Mouse (Mus musculus) gastrocnemius, adult 2 months (tissue): ENCODE data around the gene Timm23. TPM values are rescaled to one million over a fixed set of nuclear protein-coding genes. Genes with fewer than 3 reads are reported as not detected.
A peak's percentile ranks its signal among the peaks of the same experiment; 100 is the strongest.

Experiments
- DNase-seq: peaks from one replicate; pipeline ENCODE4 v3.0.0; 2022
- H3K27ac ChIP-seq: fragments of 200-600 bp; 2 replicates; pipeline ENCODE4 v1.8.1; 2022; ENCODE audit warnings: mild to moderate bottlenecking
- H3K4me3 ChIP-seq: fragments of 200-600 bp; 2 replicates; pipeline ENCODE4 v1.8.1; 2022; ENCODE audit warnings: mild to moderate bottlenecking, moderate library complexity
- CTCF ChIP-seq: fragments of 200-600 bp; IDR thresholded peaks from 2 replicates; pipeline ENCODE4 v1.8.1; 2022; ENCODE audit warnings: antibody characterized with exemption, mild to moderate bottlenecking, moderate library complexity
- intact Hi-C: fragments of 180-260 bp; cut with DNase I; formaldehyde crosslinking; loops from one replicate; pipeline ENCODE4 v1.15.1; 2025
- total RNA-seq, 2 experiments: library from RNA; stranded (reverse); gene quantifications; 2 replicates each; pipeline ENCODE4 v1.2.3; 2021

The Timm23 gene
- total RNA-seq, 2 experiments from 2014 or later: 187 to 209 TPM

DNA sequence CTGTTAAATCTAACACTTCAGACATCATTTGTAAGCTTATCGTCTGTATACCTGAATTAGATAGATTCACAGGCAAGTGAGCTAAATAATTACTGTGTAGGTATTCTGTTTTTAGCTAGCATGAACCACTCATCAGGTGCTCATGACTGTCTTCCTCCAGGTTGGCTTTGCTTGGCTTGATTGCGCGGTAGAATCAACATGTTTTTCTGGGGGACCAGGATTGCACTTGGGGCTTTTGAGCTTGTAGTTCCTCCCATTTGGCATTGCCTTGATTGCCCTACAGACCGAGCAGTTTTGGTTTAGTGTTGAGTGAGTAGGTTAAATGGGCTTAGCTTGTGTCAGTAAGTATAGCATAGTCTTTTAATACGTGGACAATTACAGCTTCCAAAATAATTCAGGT lies 39.5 kb downstream of the Timm23 start:
- intact Hi-C loops: no loop called here
- H3K27ac ChIP-seq: no peak overlapping the region
- TF ChIP-seq CTCF: no peak
- DNase-seq: no peak
- H3K4me3 ChIP-seq: no peak overlapping the region

DNA sequence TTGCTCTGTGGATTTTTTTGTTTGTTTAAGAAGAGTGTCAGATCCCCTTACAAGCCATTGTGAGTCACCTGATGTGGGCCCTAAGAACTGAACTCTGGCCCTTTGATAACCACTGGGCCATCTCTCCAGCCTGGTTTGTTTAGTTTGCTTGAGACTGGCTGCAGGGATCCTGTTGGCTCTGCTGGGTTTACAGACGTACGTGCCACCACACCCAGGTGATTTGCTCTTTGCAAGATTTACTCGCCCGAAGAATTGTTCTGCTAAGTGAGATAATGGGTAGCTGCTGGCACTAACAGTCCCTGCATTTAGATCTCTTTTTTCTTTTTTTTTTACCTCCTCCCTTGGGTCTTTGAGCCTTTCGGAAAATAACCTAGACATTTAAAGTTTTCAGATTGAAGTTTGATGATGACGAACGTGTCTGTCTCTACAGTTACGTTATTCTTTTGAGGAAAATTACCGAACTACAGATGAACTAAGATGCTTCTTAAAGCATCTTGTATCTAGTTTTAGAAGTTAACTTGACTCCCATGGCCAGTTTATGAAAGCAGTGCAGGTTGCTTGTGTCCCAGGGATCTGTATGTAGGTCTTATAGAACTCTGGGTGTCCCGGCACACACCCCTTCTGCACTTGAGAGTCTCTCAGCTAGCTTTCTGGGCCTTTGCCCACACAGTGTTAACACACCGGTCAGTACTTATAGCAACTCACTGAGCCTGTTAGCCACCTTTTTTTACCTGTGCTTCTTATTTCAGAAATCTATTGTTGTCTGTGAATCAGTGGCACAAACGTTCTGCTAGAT lies 40.4 kb downstream of the Timm23 start:
- intact Hi-C loops: no loop called here
- no peak for TF ChIP-seq CTCF
- Histone ChIP-seq H3K27ac (peak overlapping the region; percentile 93), H3K4me3 (peak overlapping the region; percentile 77)
- no peak for DNase-seq

- intact Hi-C loops: no loop called here
- TF ChIP-seq CTCF: no peak
- no peak for DNase-seq
- Histone ChIP-seq H3K4me3 (peak overlapping the region; percentile 77), H3K27ac (peak overlapping the region; percentile 93)
These were observed 41.1 kb downstream of the Timm23 start for GRCm38 (mm10) chr14:32160563-32160962.

GRCm38 (mm10) chr14:32159690-32160246 lies 41.9 kb downstream of the Timm23 start, which contains the start of gene Ncoa4:
Gene Ncoa4, plus strand, starts transcription at chr14:32159865.
- peak within 1 kb of the TSS; percentile 77 for H3K4me3 ChIP-seq
- peak within 1 kb of the TSS; percentile 93 for H3K27ac ChIP-seq
- intact Hi-C loops: no loop called here
- peak; percentile 98 for DNase-seq
- peak; percentile 24; the same call in 1 of the 2 replicates for TF ChIP-seq CTCF

DNA sequence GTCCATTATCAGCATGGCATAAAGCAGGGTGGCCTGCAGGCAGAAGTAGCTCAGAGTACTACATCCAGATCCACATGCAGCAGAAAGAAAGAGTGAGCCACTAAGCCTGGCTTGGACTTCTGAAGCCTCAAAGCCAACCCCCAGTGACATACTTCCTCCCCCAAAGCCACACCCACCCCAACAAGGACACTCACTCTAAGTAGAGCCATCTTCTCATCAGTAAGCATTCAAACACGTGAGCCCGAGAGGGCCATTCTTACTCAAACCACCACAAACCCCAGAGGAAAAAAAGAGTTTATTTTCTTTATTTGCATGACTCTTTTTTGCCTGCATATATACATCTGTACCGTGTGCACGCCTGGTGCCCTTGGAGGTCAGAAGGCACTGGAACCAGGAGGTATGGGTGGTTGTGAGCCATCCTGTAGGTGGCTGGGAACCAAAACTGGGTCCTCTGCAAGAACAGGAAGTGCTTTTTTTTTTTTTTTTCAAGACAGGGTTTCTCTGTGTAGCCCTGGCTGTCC lies 42.5 kb downstream of the Timm23 start:
- DNase-seq: no peak
- intact Hi-C loops: no loop called here

GRCm38 (mm10) chr14:32154758-32155157 lies 46.9 kb downstream of the Timm23 start:
- intact Hi-C loops: no loop called here
- no peak for DNase-seq
- Histone ChIP-seq H3K4me3 (no peak overlapping the region), H3K27ac (no peak overlapping the region)
- TF ChIP-seq CTCF: no peak

More for the DNA sequence above, 42.5 kb downstream of the Timm23 start:
- no peak for TF ChIP-seq CTCF
- H3K27ac ChIP-seq: peak overlapping the region; percentile 93
- peak overlapping the region; percentile 77 for H3K4me3 ChIP-seq

- intact Hi-C loops: no loop called here
- Histone ChIP-seq H3K27ac (no peak overlapping the region), H3K4me3 (no peak overlapping the region)
- DNase-seq: no peak
- TF ChIP-seq CTCF: no peak
These were observed 48.5 kb downstream of the Timm23 start for GRCm38 (mm10) chr14:32153156-32153555.

- no peak for DNase-seq
- Histone ChIP-seq H3K27ac (no peak overlapping the region), H3K4me3 (no peak overlapping the region)
- intact Hi-C loops: no loop called here
- TF ChIP-seq CTCF: no peak
These were observed 49.3 kb downstream of the Timm23 start for GRCm38 (mm10) chr14:32152243-32152965.

DNA sequence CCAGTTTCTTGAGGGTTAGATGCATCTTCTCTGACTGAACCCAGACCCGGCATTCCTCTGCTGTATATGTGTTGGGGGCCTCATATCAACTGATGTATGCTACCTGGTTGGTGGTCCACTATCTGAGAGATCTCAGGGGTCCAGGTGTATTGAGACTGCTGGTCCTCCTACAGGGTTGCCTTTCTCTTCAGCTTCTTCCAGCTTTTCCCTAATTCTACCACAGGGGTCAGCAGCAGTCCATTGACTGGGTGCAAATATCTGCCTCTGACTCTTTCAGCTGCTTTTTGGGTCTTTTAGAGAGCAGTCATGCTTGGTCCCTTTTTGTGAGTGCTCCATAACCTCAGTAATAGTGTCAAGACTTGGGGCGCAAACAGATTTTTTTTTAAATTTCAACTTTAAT lies 50.8 kb downstream of the Timm23 start:
- Histone ChIP-seq H3K27ac (no peak overlapping the region), H3K4me3 (no peak overlapping the region)
- intact Hi-C loops: no loop called here
- no peak for DNase-seq
- TF ChIP-seq CTCF: no peak

DNA sequence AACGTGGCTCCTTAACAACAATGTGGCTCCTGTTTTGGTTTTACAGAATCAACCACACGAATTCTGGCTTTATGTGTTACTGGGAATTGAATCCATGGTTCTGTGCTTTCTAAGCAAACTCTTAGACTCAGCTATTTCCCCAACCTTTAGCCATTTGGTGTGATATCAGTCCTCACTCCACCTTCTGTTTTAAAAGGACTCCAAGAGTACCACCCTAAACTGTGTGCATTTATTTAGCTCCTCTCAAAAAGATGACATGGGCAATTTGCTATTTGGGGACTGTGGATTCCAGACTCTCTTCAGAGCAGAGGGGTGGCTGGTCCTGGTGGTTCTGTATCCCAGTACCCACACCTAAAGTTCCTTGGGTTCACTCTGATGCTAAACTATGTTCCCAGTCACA lies 55.1 kb downstream of the Timm23 start:
- no peak for TF ChIP-seq CTCF
- intact Hi-C loops: no loop called here
- no peak overlapping the region for H3K27ac ChIP-seq
- DNase-seq: no peak
- no peak overlapping the region for H3K4me3 ChIP-seq

DNA sequence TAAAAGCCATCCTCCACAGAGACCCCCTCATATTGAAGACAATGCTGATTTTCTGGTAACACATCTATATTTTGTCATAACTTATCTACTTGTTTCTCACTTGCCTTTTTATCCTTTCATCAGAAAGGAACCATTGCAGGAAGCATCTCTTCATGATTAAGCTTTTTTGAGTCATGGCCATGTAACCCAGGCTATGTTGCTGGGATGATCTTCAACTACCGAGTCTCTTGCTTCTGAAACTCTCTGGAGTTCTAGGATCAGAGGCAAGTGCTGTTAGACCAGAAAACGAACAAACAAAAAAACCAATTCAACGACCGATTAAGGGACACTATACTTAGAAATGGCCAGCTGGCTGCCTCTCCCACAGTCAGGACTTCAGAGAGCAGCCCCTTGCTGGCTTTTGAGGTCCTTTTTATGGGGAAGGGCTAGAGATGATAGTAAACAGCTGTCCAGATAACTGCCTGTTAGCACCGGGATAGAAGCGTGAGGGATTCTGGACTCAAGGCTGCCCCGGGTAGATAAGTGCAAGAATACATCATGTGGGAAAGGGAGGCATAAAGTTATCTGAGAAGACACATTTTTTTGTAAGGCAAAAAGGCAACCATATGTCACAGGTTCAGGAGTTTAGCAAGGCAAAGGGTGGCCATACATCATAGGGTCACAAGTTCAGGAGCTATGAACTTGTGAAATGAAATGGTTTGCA lies 55.7 kb downstream of the Timm23 start:
- intact Hi-C loops: no loop called here
- no peak overlapping the region for H3K27ac ChIP-seq
- DNase-seq: no peak
- no peak overlapping the region for H3K4me3 ChIP-seq
- TF ChIP-seq CTCF: no peak

DNA sequence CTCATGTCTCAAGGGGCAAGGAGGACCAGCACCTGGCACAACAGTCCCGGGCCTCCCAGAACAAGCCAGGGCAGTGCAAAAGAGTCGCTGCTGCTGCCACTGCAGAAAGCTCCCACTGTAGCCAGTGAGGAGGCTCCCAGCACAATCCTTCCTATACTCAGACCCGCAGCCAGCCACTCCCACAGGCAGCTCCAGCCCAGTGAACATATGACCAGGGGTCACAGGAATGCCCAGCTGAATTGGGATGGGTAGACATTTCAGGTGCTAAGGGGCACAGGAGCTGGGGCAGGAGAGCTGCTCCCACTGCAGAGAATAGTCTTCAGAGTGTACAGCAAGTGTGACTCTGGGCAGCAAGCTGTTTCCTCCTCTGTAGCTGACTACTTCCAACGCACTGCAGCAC lies 56.3 kb downstream of the Timm23 start:
- no peak for DNase-seq
- Histone ChIP-seq H3K4me3 (no peak overlapping the region), H3K27ac (no peak overlapping the region)
- TF ChIP-seq CTCF: no peak
- intact Hi-C loops: no loop called here

GRCm38 (mm10) chr14:32144734-32145133 lies 57.0 kb downstream of the Timm23 start:
- H3K4me3 ChIP-seq: no peak overlapping the region
- TF ChIP-seq CTCF: no peak
- intact Hi-C loops: no loop called here
- H3K27ac ChIP-seq: no peak overlapping the region
- DNase-seq: no peak
